Mouse (Mus musculus) left cerebral cortex, adult 8-10 months (tissue): ENCODE results near the gene Sec22b. TPM values are rescaled to one million over a fixed set of nuclear protein-coding genes. Genes with fewer than 3 reads are reported as not detected.

Experiments
- DNase-seq, 2 experiments: peaks; one replicate each; pipeline ENCODE4 v3.0.0; 2022; ENCODE audit warnings: low spot score in 2 of 2
- total RNA-seq, 4 experiments: library from RNA; stranded (reverse); gene quantifications; 2 replicates each; pipeline ENCODE4 v1.2.4; 2022

Sec22b gene
- total RNA-seq, 4 experiments from 2014 or later: 79.2 to 84.7 (median 83.5) TPM

DNA sequence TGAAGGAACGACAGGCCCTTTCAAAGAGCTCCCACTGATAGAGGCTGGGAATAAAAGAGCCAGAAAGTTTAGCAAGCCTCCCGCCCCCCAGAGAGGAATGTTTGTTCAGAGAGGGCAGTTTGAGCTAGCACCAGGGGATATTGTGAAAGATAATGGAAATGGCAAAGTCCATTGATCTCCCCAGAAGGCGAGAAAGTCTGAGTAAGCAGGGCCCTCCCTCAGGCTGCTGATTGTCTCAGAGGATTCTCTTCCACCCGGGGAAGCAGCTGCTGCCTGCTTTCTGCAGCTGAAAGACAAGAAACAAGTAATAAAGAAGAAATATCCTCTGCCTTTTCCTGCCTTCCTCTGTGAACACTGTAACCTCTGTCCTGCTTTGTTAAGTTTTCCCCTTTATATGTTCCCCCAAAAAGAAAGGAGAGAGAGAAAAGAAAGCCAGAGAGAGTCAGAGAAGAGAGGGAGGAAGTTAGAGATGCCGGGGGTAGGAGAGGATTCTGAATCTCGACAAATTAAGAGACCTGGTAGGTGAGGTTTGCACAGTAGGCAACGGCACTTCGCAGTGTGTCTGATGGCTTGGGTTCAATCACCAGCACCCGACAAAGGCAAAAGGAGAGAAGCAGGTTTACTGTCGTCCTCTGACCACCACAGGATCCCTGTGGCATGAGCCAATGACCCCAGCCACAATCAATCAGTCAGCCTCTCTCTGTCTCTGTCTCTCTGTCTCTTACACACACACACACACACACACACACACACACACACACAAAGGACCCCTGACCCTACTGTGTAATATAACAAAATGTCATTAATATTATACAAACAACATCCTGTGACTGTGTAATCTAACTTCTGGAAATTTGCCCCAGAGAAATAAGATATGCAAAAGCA, 38.9 kb downstream of the Sec22b start:
- no peak for DNase-seq

DNA sequence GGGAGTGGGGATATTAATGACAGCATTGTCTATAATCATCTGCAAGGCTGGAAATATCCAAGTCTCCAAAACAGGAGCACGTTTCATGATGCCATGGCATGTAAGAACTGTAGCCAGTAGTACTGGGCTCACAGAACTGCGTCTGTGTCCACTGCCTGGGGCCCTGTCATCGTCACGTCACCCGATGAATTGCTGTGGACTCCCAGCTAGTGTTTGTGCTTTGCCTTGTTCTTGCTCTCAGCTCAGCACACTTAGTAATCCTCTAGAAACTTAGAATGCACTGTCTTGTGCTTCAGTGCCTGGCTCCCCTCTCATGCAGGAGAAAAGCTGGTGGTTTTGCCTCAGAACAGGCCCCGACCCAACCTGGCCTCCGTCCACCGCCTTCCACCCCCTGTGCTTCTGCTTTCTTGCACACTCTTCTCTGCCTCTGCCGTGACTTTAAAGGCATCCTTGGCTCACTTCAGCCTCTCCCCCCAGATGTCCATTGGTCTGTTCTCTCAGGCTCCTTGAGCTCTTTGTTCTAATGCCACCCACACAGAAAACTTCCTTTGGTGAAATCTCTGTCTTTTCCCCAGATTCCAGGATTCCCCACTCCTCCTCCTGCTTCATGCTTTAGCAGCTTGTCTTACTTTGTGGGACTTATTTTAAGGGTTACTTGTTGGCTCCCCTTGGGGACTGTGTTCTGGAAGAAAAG, 39.7 kb downstream of the Sec22b start:
- no peak for DNase-seq

DNA sequence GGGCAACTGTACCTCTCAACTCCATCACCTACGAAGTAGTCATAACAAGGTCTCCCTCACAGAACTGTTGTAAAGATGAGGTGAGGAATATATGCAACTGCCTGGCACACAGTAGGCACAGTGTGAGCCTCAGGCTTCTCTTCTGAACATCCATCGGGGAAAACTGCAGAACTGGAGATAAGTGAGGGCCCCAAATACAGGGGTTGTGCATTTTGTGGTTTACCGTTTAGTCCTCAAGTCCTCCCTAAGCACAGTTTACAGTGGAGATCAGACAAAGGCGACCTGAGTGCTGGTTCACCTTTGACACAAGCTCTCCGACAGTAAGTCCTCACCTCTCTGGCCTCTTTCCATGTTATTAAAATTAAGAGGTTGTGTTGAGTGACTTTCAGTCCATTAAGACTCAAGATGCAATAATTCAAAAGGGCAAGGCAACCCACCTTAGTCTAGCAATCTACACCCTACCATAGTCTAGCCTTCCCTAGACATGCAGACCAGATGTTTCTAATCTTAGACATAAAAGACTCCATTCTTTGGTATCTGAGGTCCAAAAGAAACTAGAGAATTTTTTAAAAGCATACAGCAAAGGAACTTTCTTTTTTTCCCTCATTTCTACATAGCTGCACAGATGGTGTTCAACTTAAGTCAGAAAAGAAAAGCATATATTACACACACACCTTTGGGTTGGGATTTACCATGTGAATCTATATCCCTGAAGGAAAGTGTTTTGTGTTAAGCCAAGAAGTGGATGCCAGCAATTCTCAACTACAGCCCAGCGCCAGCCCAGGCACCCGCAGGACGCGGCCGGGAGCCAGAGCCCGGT, 40.7 kb downstream of the Sec22b start:
- DNase-seq: no peak

DNA sequence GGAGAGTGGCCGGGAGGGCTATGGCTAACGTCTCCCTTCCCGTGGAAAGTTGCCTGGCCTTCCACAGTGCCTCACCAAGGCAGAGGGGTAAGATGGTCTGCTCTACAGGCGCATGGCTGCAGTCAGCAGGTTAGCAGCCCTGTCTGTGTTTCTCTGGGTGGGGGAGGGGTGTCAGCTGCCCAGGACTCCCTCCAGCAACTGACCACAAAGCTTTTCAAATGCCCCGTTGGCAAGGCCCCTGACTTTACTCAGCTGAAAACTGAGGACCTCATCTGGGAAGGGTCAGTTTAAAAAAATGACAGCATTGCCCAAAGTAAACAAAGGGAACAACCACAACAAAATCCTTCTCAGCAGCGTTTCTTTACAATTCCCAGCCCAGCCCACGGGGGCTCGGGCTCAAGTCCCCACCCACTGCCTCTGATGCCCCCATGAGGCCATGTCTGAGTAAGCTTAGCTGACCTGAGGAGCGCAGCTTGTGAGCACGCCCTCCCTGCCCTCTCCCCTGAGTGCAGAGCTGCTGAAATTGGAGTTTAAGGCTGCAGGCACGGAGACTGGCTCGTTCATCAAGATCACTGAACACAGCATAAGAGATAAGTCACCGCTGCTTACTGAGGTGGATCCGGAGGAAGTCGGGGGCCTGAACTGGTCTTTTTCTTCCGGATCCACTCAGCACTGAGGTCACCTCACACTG, 41.4 kb downstream of the Sec22b start:
- DNase-seq: no peak

DNA sequence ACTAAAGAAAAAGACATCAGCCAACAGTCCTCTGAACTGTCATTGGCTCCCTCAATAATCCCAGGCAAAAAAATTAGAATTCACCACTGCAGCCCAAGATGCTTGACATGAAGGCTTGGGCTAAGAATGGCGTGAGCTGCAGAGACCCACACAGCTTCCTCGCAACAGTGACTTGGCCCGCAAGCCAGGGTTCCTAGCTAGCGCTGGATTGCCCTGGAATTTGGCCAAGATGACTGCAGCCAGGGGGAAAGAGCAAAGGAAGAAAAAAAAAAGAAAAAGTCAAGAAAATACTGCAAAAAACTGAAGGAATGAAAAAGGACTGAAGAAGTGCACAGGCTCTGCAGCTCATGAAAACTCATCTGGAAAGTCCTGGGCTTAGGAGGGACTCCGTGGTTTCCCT, 43.5 kb downstream of the Sec22b start:
- no peak for DNase-seq

DNA sequence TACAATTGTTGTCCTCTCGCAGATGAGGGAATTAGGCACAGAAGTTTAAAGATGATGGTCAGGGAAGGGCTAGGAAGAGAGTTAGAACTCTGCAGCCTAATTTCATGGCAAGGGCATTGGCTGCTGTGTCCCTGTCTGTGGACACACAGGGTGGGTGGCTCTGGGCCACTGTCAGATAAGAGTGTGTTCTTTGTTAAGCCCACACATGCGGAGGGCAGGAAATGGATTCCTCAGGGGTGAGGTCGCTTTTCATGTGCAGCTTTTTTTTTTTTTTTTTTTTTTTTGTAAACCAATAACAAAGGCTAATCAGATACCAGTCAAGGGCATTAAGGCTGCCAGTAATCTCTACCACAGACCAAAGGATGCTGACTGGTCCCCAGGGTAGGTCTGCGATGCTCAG, 45.4 kb downstream of the Sec22b start:
- DNase-seq: no peak

DNA sequence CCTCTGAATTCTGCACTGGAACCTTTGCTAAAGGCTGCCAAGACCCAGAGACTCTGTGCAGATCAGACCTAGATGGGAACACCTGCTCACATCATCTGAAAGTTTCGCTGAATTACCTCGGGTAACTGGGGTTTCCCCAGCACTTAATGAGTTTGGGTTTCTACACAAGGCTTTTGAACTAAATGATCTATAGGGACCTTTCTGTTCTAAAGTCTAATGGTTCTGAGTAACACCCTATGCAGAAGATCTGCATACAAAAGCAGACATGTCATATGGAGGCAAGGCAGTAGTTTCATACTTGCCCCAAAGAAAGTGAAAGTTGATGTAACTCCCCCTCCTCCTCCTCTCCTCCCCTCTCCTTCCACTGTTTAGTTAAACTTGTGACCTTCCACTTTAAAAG, 47.5 kb downstream of the Sec22b start:
- no peak for DNase-seq

DNA sequence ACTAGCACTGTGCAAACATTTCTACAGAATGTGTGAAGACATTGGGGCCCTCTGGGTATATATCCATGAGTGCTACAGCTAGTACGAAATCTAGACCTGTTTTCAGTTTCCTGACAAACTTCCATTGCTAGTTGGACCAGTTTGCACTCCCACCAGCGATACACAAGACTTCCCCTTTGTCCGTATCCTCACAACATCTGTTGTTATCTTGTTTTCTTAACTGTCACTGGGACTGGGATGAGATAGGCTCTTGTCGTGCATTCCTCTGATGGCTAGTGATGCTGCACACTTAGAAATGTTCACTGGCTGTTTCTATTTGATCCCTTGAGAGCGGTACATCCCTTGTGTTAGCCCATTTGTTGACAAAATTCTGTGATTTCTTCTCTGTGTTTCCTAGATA, 49.0 kb downstream of the Sec22b start:
- no peak for DNase-seq

DNA sequence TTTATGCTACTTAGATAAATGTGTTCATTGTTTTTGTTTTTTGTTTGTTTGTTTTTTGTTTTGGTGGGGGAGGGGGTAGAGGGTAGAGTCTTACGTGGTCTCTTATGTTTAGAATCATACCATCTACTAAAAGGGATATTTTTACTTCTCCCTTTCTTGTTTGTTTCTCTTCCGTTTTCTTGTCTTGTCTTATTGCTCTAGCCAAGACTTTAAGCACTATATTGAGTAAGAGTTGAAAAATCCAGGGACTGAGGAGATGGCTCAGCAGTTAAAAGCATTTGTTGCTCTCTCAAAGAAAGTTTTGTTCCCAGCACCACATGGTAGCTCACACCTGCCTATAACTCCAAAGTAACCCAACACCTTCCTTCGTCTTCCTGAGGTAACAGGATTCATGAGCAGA, 50.1 kb downstream of the Sec22b start:
- DNase-seq: no peak

DNA sequence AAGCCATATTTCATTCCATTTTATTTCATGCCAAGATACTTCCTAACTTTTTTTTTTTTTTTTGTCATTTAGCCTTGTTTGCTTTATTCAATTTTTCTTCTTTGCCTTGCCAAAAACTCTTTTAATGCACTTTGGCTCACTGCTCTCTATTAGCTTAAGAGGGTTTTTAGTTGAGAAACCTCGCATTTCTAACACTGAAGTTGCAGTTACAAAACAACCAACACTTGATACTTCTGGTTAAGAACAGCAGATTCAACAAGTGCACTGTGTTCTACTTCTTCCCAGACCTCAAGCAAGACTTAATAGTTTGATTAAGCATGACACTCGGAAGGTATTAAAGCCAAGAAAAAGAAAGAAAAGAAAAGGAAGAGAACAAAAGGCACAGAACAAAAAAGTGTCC, 52.2 kb downstream of the Sec22b start:
- DNase-seq: no peak

DNA sequence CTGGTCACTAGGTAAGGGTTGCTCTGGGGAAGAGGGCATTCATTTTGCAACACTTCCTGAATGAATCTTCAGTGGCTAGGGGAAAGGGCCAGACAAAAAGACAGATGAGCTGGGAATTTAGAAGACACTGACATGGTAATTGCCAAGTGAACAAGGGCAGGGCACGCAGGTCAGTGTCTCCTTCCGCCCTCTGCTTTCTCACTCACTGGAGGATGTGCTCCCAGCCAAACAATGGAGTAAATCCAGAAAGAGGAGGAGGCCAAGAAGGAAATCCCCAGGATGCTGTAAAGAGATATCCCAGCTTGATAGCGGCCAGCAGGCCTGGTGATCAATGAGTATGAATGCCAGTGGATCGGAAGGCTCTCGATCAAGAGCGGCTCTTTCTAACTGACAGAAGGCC, 55.3 kb downstream of the Sec22b start:
- DNase-seq: no peak

DNA sequence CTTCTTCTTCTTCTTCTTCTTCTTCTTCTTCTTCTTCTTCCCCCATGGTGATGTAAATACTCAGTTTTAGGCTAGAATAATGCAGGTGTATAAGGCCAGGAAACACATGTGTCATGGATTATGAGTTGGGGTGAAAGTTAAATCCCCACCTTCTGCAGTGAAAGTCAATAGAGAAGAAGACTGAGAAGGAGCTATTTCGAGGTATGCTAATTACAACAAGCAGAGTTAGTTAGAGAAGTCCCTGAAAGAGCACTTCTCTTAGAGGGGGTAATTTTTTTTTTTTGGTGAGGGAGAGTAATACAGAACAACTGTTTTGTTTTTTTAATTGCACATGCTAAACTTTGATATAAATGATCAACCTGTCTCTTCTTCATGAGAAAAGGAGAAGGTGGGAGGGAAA, 55.9 kb downstream of the Sec22b start:
- no peak for DNase-seq

DNA sequence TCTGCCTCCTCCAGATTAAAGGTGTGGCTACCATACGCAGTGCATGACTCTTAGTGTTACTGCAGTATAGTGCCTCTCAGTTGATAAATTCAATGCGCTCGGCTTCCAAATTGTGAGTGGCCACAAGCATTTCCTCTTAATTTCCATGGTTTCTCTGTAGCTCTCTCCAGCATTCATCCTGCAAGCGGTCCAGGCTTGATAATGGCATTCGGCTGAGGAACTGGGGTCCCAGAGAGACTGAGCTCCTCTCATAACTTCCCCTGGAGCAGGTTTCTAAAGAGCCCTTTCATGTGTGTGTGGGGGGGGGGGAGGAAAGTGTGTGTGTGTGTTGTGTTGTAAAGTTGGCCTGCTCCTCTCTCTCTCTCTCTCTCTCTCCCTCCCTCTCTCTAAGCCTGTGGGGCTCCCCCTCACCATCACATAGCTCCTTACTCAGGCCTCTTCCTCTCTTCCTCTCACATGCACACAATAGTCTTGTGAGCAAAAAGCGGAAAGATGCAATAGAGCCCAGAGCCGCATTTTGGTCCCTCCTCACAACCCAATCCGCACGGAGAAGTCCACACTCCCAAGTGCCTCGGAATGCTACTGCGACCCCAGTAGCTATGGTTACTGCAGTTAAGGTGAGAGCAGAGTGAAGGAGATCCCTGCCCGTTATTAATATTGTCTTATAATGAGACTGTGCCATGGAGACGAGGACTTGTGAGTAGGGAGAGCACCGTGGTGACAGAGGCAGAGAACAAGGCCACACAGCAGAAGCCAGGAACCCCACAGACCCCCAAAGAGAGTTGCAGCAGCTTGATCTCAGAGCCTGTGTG, 60.0 kb downstream of the Sec22b start:
- no peak for DNase-seq

DNA sequence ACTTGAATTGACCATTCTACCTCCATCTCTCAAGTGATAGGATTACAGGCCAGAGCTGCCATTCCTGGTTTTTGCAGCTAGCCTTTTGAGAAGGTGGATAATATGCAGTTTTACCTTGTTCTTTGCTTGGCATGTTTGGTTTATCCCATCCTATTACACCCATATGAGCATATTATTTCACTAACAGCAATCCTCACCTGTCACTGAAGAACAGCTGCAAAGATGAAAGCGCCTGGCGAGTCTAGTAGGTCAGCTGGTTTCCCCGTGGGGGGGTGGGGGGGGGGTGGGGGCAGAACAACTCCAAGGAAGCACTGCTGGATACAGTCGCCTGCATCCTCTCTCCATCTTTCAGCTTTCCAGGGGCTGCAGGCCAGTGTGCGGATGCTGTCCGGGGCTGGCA, 61.0 kb downstream of the Sec22b start:
- DNase-seq: no peak

DNA sequence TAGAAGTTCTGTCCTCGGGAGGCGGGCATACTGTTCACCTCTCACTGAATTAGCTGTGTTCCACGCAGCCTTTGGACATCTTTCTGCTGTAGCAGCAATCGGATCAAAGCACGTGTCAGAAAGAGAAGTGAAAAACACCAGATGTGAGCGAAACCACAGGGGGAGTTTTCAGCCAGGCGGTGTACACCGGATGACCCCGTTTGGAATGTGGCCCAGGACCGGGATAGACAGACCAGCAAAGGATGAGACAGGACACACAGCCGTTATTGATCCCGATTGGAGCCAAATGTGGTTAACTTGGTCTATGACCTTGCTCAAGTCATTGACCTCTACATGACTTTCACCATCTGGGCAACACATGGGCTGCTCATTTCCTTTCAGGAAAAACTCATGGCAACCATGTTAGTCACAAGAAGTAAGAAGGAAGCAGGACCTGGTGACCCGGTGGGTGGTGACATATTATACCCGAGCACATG, 63.9 kb downstream of the Sec22b start:
- DNase-seq: no peak

DNA sequence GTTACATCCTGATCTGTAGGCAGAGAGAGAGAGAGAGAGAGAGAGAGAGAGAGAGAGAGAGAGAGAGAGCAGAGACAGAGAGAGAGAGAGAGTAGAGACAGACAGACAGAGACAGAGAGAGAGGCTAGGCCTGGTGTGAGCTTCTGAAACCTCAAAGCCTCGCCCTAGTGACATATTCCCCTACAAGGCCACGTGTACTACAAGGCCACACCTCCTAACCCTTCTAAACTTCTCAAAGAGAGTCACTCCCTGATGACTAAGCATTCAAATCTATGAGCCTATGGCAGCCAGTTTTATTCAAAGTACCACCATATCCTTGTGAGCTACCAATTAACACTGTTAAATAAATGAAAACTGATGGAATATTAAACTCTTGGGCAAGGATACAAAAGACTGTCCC, 66.6 kb downstream of the Sec22b start:
- no peak for DNase-seq

DNA sequence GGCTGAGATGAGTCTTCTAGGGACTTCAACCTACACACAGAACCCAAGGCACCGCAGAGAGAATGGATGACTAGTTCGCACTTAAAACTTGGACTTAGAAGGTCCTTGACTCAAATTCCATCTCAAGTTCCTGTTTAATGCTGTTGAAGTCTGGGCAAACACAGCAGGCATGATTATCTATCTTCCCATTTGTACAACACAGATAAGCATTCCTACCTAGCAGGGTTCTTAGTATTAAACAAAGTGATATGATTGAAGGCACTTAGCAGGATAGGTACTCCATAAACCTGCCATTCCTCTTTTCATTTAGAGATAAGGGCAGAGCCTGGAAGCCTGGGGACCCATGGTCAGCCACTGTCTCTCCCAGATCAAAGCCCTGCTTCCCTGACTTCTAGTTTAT, 67.2 kb downstream of the Sec22b start:
- DNase-seq: no peak

DNA sequence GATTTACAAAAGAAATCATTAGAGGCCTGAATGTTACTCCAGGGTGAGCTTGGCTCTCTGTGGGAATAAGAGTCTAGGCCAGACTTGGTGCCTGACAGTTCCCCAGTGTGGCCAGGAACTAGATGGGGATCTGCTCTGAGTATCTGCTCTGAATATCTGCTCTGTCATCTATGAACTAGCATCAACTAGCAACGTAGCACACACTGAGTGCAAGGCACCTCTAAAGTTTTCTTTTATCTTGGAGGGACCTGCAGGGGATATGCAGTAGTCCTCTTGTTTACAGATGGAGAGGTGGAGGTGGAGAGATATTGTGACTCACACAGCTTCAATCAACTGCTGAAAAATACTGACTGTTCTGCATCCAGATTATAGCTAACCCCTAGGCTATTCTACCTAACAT, 68.0 kb downstream of the Sec22b start:
- DNase-seq: no peak

DNA sequence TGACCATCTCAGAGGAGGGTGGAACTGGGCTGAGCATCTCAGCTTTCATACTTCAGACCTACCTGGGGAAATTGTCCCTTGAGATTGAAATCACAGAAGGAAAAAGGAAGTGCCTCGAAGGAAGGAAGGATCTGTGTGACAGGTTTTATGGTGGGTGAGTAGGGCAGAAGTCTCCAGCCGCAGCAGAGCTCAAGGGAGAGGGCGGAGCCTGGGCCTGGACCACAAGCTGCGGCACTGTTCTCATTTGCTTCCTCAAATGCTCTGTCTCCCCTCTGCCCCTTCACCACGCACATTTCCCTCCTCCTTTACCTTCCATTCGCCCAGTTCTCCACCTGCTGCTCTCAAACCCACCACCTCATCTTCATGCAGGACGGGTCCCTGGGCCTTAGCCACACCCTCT, 70.1 kb downstream of the Sec22b start:
- no peak for DNase-seq

DNA sequence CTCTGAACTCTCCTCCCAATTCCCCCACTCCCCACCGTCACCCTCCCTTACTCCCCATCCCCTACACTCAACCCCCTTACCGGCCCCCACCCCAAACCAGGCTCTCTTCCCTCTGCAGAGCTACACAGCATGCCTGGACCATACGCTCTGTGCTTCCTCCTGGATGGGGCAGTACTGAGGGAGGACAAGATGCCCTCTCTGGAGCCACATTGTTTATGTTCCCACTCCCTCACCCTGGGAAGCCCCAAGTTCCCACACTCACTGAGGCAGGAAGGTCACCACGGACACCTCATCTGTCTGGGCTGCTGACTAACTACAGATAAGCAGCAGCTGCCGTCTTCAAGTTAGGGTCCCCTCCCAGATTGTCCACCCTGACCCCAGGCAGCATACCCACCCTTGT, 71.2 kb downstream of the Sec22b start:
- DNase-seq: no peak

DNA sequence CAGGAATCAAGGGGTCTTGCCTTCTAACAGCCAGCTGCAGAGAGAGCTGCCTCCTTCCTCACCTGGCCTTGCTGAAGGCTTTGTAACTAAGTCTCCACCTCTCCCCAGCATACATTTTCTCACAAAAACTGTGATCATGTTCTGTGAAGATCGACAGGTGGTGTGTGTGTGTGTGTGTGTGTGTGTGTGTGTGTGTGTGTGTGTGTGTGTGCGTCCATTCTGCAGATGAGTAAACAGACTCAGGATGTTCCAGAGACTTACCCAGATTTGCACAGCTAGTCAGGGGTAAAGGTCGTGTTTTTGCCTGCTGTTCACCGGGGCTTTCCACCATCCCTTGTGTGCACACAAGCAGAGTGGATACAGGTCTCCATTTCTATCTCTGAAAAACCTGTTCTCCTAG, 71.7 kb downstream of the Sec22b start:
- DNase-seq: no peak
